Mouse (Mus musculus): ENCODE results near the gene Tfr2. TPM values are rescaled to one million over a fixed set of nuclear protein-coding genes. Genes with fewer than 3 reads are reported as not detected.

Tfr2 gene
- polyA plus RNA-seq, 1 experiment, result not detected

GRCm38 (mm10) chr5:137553000-137553399 is 16.6 kb upstream of the Tfr2 start:
- Histone ChIP-seq H3K4me3 (ENCODE audit: insufficient read depth, low read length) (no peak overlapping the region), H3K27ac (ENCODE audit: insufficient read depth, low read depth, low read length) (no peak overlapping the region), H3K4me1 (ENCODE audit: control insufficient read depth, insufficient read depth, low read length) (no peaks in the 10 kb centered on the region)
- TF ChIP-seq POLR2A (IDR thresholded peaks at IDR 0.05; ENCODE audit: borderline replicate concordance, low read depth, low read length) (no peak), CTCF (IDR thresholded peaks at IDR 0.05; ENCODE audit: low read depth, low read length) (no peak)

- TF ChIP-seq CTCF (IDR thresholded peaks at IDR 0.05; ENCODE audit: low read depth, low read length) (no peak), POLR2A (IDR thresholded peaks at IDR 0.05; ENCODE audit: borderline replicate concordance, low read depth, low read length) (no peak)
- Histone ChIP-seq H3K4me1 (ENCODE audit: control insufficient read depth, insufficient read depth, low read length) (no peaks in the 10 kb centered on the region), H3K27ac (ENCODE audit: insufficient read depth, low read depth, low read length) (no peak within 1 kb of the TSS), H3K4me3 (ENCODE audit: insufficient read depth, low read length) (no peak within 1 kb of the TSS)
Measured at GRCm38 (mm10) chr5:137553411-137553837, 16.2 kb upstream of the Tfr2 start, which contains the start of gene Actl6b. Gene Actl6b (plus strand): TSS chr5:137553517.

- H3K4me3 ChIP-seq (ENCODE audit: insufficient read depth, low read length), result no peak overlapping the region
- TF ChIP-seq CTCF (IDR thresholded peaks at IDR 0.05; ENCODE audit: low read depth, low read length) (no peak), POLR2A (IDR thresholded peaks at IDR 0.05; ENCODE audit: borderline replicate concordance, low read depth, low read length) (no peak)
- no peak overlapping the region for H3K27ac ChIP-seq (ENCODE audit: insufficient read depth, low read depth, low read length)
- H3K4me1 ChIP-seq (ENCODE audit: control insufficient read depth, insufficient read depth, low read length), result no peaks in the 10 kb centered on the region
Measured at GRCm38 (mm10) chr5:137553898-137554297, 15.7 kb upstream of the Tfr2 start.

- Histone ChIP-seq H3K27ac (ENCODE audit: insufficient read depth, low read depth, low read length) (no peak overlapping the region), H3K4me3 (ENCODE audit: insufficient read depth, low read length) (no peak overlapping the region), H3K4me1 (ENCODE audit: control insufficient read depth, insufficient read depth, low read length) (peaks cover 3% of the 10 kb centered on the region)
- TF ChIP-seq CTCF (IDR thresholded peaks at IDR 0.05; ENCODE audit: low read depth, low read length) (no peak), POLR2A (IDR thresholded peaks at IDR 0.05; ENCODE audit: borderline replicate concordance, low read depth, low read length) (no peak)
Measured at GRCm38 (mm10) chr5:137561556-137561955, 8.1 kb upstream of the Tfr2 start.

- TF ChIP-seq POLR2A (IDR thresholded peaks at IDR 0.05; ENCODE audit: borderline replicate concordance, low read depth, low read length), result no peak
- no peak overlapping the region for H3K4me3 ChIP-seq (ENCODE audit: insufficient read depth, low read length)
Measured at GRCm38 (mm10) chr5:137562965-137563364, 6.7 kb upstream of the Tfr2 start.

DNA sequence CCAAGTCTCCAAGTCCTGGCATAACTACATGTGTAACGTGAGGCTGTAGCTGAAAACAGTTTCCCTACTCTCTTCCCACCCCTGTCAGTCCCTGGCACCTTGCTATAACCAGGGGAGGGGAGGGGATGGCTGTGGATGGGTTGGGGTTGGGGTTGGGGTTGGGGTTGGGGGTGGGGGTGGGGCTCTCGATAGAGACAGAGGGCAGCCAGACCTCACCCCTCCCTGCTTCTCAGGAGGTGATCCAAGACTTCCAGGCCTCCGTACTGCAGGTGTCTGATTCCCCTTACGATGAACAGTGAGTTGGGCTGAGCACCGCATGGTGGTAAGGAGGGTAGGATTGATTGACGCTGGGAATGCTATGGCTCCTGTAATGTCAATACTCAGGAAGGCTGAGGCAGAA is 3.9 kb upstream of the Tfr2 start:
- H3K4me1 ChIP-seq (ENCODE audit: control insufficient read depth, insufficient read depth, low read length), result peaks cover 18% of the 10 kb centered on the region
- H3K27ac ChIP-seq (ENCODE audit: insufficient read depth, low read depth, low read length), result no peak overlapping the region
- H3K4me3 ChIP-seq (ENCODE audit: insufficient read depth, low read length), result no peak overlapping the region
- no peak for TF ChIP-seq POLR2A (IDR thresholded peaks at IDR 0.05; ENCODE audit: borderline replicate concordance, low read depth, low read length)
- no peak for TF ChIP-seq CTCF (IDR thresholded peaks at IDR 0.05; ENCODE audit: low read depth, low read length)

More at GRCm38 (mm10) chr5:137562965-137563364, 6.7 kb upstream of the Tfr2 start:
- Histone ChIP-seq H3K27ac (ENCODE audit: insufficient read depth, low read depth, low read length) (no peak overlapping the region), H3K4me1 (ENCODE audit: control insufficient read depth, insufficient read depth, low read length) (peaks cover 3% of the 10 kb centered on the region)

DNA sequence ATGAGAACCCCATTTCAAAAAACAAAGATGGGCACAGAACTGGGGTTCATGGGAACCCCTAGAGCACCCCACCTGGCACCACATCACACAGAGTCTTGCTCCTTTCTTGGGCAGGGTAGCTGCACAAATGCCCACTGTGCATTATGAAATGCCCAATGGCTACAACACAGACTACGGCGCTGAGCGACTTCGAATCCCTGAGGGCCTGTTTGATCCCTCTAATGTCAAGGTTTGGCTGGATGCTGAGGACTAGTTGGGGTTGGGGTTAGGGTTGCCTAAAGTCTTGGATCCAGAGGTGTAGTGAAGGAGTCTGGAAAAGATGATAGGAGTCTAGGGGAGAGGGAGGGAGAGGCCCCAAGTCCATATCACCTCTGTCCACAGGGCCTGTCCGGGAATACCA is 3.2 kb upstream of the Tfr2 start:
- H3K4me3 ChIP-seq (ENCODE audit: insufficient read depth, low read length), result no peak overlapping the region
- peaks cover 18% of the 10 kb centered on the region for H3K4me1 ChIP-seq (ENCODE audit: control insufficient read depth, insufficient read depth, low read length)
- no peak overlapping the region for H3K27ac ChIP-seq (ENCODE audit: insufficient read depth, low read depth, low read length)
- TF ChIP-seq CTCF (IDR thresholded peaks at IDR 0.05; ENCODE audit: low read depth, low read length) (no peak), POLR2A (IDR thresholded peaks at IDR 0.05; ENCODE audit: borderline replicate concordance, low read depth, low read length) (no peak)

GRCm38 (mm10) chr5:137568223-137568798 is 1.3 kb upstream of the Tfr2 start:
- H3K4me1 ChIP-seq (ENCODE audit: control insufficient read depth, insufficient read depth, low read length), result peaks cover 14% of the 10 kb centered on the region
- H3K4me3 ChIP-seq (ENCODE audit: insufficient read depth, low read length), result no peak overlapping the region
- H3K27ac ChIP-seq (ENCODE audit: insufficient read depth, low read depth, low read length), result no peak overlapping the region
- no peak for TF ChIP-seq CTCF (IDR thresholded peaks at IDR 0.05; ENCODE audit: low read depth, low read length)
- TF ChIP-seq POLR2A (IDR thresholded peaks at IDR 0.05; ENCODE audit: borderline replicate concordance, low read depth, low read length), result no peak

DNA sequence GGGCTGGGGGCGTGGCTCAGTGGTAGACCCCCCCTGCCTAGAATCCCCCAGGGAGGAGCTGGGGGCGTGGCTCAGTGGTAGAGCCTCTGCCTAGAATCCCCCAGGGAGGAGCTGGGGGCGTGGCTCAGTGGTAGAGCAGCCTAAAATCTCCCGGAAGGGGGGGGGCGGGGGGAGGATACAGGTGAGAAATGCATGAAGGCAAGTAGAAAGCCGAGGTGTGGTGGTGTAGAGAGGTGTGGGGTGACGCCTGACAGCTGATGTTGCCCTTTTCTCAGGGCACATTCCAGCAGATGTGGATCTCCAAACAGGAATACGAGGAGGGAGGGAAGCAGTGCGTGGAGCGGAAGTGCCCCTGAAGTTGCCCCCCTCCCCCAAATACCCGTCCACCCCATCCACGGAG is 609 bp upstream of the Tfr2 start:
- H3K27ac ChIP-seq (ENCODE audit: insufficient read depth, low read depth, low read length), result no peak overlapping the region
- TF ChIP-seq POLR2A (IDR thresholded peaks at IDR 0.05; ENCODE audit: borderline replicate concordance, low read depth, low read length) (no peak), CTCF (IDR thresholded peaks at IDR 0.05; ENCODE audit: low read depth, low read length) (no peak)
- peaks cover 14% of the 10 kb centered on the region for H3K4me1 ChIP-seq (ENCODE audit: control insufficient read depth, insufficient read depth, low read length)
- no peak overlapping the region for H3K4me3 ChIP-seq (ENCODE audit: insufficient read depth, low read length)

- Histone ChIP-seq H3K27ac (ENCODE audit: insufficient read depth, low read depth, low read length) (no peak overlapping the region), H3K4me1 (ENCODE audit: control insufficient read depth, insufficient read depth, low read length) (peaks cover 14% of the 10 kb centered on the region), H3K4me3 (ENCODE audit: insufficient read depth, low read length) (no peak overlapping the region)
- TF ChIP-seq POLR2A (IDR thresholded peaks at IDR 0.05; ENCODE audit: borderline replicate concordance, low read depth, low read length), result no peak
- no peak for TF ChIP-seq CTCF (IDR thresholded peaks at IDR 0.05; ENCODE audit: low read depth, low read length)
Measured at GRCm38 (mm10) chr5:137570181-137570580, 541 bp downstream of the Tfr2 start.
